19 mouse cellular contexts compared by ENCODE assay signal in the genomic region with DNA sequence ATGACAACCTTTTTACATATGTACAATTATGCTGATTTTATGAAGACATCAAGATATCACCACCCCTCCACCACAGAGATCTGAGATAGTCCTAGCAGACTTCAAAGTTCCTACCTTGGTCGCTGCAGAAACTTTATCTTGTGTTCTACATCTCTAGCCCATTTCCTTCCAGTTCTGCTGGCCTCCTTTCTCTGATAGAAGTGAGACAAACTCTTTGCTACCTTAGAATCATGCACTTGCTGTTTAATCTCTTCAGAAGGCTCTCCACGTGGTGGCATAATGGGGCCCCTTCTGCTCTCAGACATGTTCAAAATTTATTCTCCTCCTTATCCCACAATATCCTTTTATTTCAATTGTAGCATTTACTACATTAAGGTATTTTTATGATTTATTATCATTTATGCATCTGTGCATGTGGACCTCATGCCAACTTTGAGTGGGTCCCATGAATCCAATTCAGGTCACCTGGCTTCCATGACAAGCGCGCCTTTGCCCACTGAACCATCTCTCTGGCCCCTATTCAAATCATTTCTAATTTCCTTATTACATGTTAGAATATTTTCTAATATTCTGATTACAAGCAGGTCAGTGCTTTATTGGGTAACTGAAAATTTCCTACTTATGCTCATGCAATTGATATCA. TPM values are rescaled to one million over a fixed set of nuclear protein-coding genes. Genes with fewer than 3 reads are reported as not detected.
DNase-seq lines count a peak whose midpoint lies in the region; ATAC-seq and TF ChIP-seq lines count a peak whose summit lies in the region.
"Had no signal": no experiment of that assay in that cellular context is flagged by ENCODE, and none has a peak within 500 bp of the region (broad histone marks: within the 10 kb centered on the region; RNA-seq: fewer than 3 reads in every experiment).

No protein-coding gene starts in this region.

- ATAC-seq in CD4-positive, CD25-positive, alpha-beta regulatory T cell, adult 4 months = no peak
- ATAC-seq in G1E (ENCODE audit: extremely low read depth, insufficient number of reproducible peaks, low FRiP score, poor library complexity, severe bottlenecking) = peak; percentile 9; the same call in 1 of the 2 replicates
- no peak for ATAC-seq in cerebellum, adult (ENCODE audit: insufficient number of reproducible peaks, low FRiP score, low TSS enrichment)

- peak; percentile 53 for DNase-seq in CD4-positive, CD25-positive, alpha-beta regulatory T cell, adult 2 months (ENCODE audit: low read depth, low spot score)
- peak; percentile 71 for DNase-seq in thymus, postnatal 0 days (ENCODE audit: low spot score)
- DNase-seq in thymus, postnatal 25 days = no peak
- DNase-seq in G1E (ENCODE audit: low spot score) = no peak
- DNase-seq in naive thymus-derived CD4-positive, alpha-beta T cell, adult 2 months (ENCODE audit: low read depth) = peak; percentile 46
- DNase-seq in gastrocnemius, adult 8-10 months (ENCODE audit: low spot score in 2 of 2) = no peak
- DNase-seq: adrenal gland, postnatal 10 days; cerebellum, adult 11-12 months; cerebellum, adult 9-10 months; cerebellum, postnatal 25 days; gastrocnemius, postnatal 10 days; heart, adult 2 months; heart, postnatal 14 days had no signal

- H3K4me1 ChIP-seq in G1E (ENCODE audit: insufficient read depth, low read depth, low read length) = peaks cover 56% of the 10 kb centered on the region

- H3K9me3 ChIP-seq in G1E (replicated peaks) = no peaks in the 10 kb centered on the region
- H3K9me3 ChIP-seq: embryonic facial prominence, embryonic 13.5 days; forebrain, embryonic 15.5 days; heart, embryonic 15.5 days; hindbrain, embryonic 10.5 days had no signal

- H3K4me3 ChIP-seq in G1E (ENCODE audit: low read depth, low read length) = no peak overlapping the region
- H3K4me3 ChIP-seq: heart, adult 2 months had no signal

- H3K27me3 ChIP-seq in G1E (ENCODE audit: insufficient read depth, low read length) = no peaks in the 10 kb centered on the region
- H3K27me3 ChIP-seq: embryonic facial prominence, embryonic 13.5 days; forebrain, embryonic 15.5 days; heart, embryonic 15.5 days had no signal

- peaks cover 21% of the 10 kb centered on the region for H3K36me3 ChIP-seq in G1E (replicated peaks)

- TF ChIP-seq CTCF in G1E (IDR thresholded peaks at IDR 0.05; ENCODE audit: low read depth, low read length) = no peak

RNA-seq across cellular contexts. Expression of gene Psmc6, which starts 1.4 kb away (rescaled TPM):
- 100 to 1,000 TPM; 131 to 179 TPM for polyA plus RNA-seq in CD4-positive, CD25-positive, alpha-beta regulatory T cell, adult 4 months (2017; shearing (Covaris generic))
- 168 and 169 TPM in 2 replicates for polyA plus RNA-seq in thymus, postnatal 0 days (2015; fragmentation: Nextera tagmentation; extraction: Ambion mirVana)
- total RNA-seq in G1E (2014; fragmentation: Nextera tagmentation) = 223 and 309 TPM in 2 replicates
- total RNA-seq in G1E (2017) = 318 and 319 TPM in 2 replicates
- 10.5 and 11.5 TPM in 2 replicates for polyA plus RNA-seq in G1E (2012)
- total RNA-seq in gastrocnemius, adult 8-10 months (2022) = 100 to 1,000 TPM in 1 of 4 experiments, 10 to 100 TPM in 3; 91.2 to 102 (median 96.4) TPM

RNA-seq across cellular contexts. Expression of gene Ero1l, which starts 9.6 kb away (rescaled TPM):
- 10 to 100 TPM; 17.8 to 28.1 TPM for polyA plus RNA-seq in CD4-positive, CD25-positive, alpha-beta regulatory T cell, adult 4 months (2017; shearing (Covaris generic))
- polyA plus RNA-seq in thymus, postnatal 0 days (2015; fragmentation: Nextera tagmentation; extraction: Ambion mirVana) = 48.7 and 48.8 TPM in 2 replicates
- 523 and 551 TPM in 2 replicates for total RNA-seq in G1E (2014; fragmentation: Nextera tagmentation)
- total RNA-seq in G1E (2017) = 603 and 672 TPM in 2 replicates
- 9.0 and 11.8 TPM in 2 replicates for polyA plus RNA-seq in G1E (2012)
- 1 to 10 TPM; 5.5 to 9.3 (median 7.5) TPM for total RNA-seq in gastrocnemius, adult 8-10 months (2022)

RNA-seq across cellular contexts. Expression of gene Styx, which starts 22.7 kb away (rescaled TPM):
- polyA plus RNA-seq in CD4-positive, CD25-positive, alpha-beta regulatory T cell, adult 4 months (2017; shearing (Covaris generic)) = 10 to 100 TPM; 18.3 to 23.8 TPM
- 65.5 and 82.0 TPM in 2 replicates for polyA plus RNA-seq in thymus, postnatal 0 days (2015; fragmentation: Nextera tagmentation; extraction: Ambion mirVana)
- total RNA-seq in G1E (2014; fragmentation: Nextera tagmentation) (37.3 and 42.9 TPM in 2 replicates), G1E (2017) (30.7 and 33.3 TPM in 2 replicates)
- 102 and 142 TPM in 2 replicates for polyA plus RNA-seq in G1E (2012)
- 100 to 1,000 TPM in 1 of 4 experiments, 10 to 100 TPM in 3; 78.0 to 102 (median 92.9) TPM for total RNA-seq in gastrocnemius, adult 8-10 months (2022)

Comparison
In these comparisons a context has a peak if more than half of its experiments do, and no peak if none do; other contexts are left out.
1. DNase-seq: peak in CD4-positive, CD25-positive, alpha-beta regulatory T cell, adult 2 months (single experiment), thymus, postnatal 0 days (single experiment) and naive thymus-derived CD4-positive, alpha-beta T cell, adult 2 months (single experiment); none in thymus, postnatal 25 days (single experiment), G1E (single experiment) and gastrocnemius, adult 8-10 months (0 of 2).
2. RNA of gene Psmc6, which starts 1.4 kb away (polyA plus RNA-seq): 131 to 179 TPM in CD4-positive, CD25-positive, alpha-beta regulatory T cell, adult 4 months and 168 to 169 TPM in thymus, postnatal 0 days; 10.5 to 11.5 TPM in G1E; every median in the first group is over 10 times any median in the second.